Mouse (Mus musculus) gonadal fat pad, adult 2 months (tissue): ENCODE measurements at regions not wholly inside any gene's neighbourhood (a gene's known extent, or its start where the extent isn't known, plus 50 kb on each side); places are given as distances from the start of the nearest gene placed in this dataset.
"Not testable (repeated sequence)": the region's sequence is repeated elsewhere in the genome, so short reads cannot be mapped to it uniquely, and the experiment has no call there.

Source experiments
- DNase-seq: peaks from one replicate; pipeline ENCODE4 v3.0.0-alpha.2; 2012; ENCODE audit warnings: low read depth

- no peak for DNase-seq
Measured at GRCm38 (mm10) chr1:157755015-157755649, 248.6 kb downstream of the Sec16b start.

GRCm38 (mm10) chr1:157756977-157757376 lies 250.4 kb downstream of the Sec16b start:
- DNase-seq: no peak

GRCm38 (mm10) chr1:157758337-157758736 lies 251.8 kb downstream of the Sec16b start:
- DNase-seq: no peak

GRCm38 (mm10) chr1:157768201-157768600 lies 261.7 kb downstream of the Sec16b start:
- no peak for DNase-seq

GRCm38 (mm10) chr1:157797711-157798110 lies 291.2 kb downstream of the Sec16b start:
- DNase-seq: no peak

- DNase-seq: no peak
Measured at GRCm38 (mm10) chr1:157798561-157799553, 292.3 kb downstream of the Sec16b start.

GRCm38 (mm10) chr1:157801151-157801550 lies 294.6 kb downstream of the Sec16b start:
- no peak for DNase-seq

GRCm38 (mm10) chr1:157804229-157804628 lies 297.7 kb downstream of the Sec16b start:
- no peak for DNase-seq

GRCm38 (mm10) chr1:157806296-157806695 lies 299.8 kb downstream of the Sec16b start:
- no peak for DNase-seq

GRCm38 (mm10) chr1:157809674-157810471 lies 303.3 kb downstream of the Sec16b start:
- DNase-seq: no peak

GRCm38 (mm10) chr1:157810657-157811056 lies 304.1 kb downstream of the Sec16b start:
- DNase-seq: no peak

- no peak for DNase-seq
Measured at GRCm38 (mm10) chr1:157827966-157828365, 321.4 kb downstream of the Sec16b start.

GRCm38 (mm10) chr1:157831511-157831910 lies 325.0 kb downstream of the Sec16b start:
- no peak for DNase-seq

GRCm38 (mm10) chr1:157872775-157873174 lies 366.2 kb downstream of the Sec16b start:
- DNase-seq: no peak

GRCm38 (mm10) chr1:157875006-157875405 lies 368.5 kb downstream of the Sec16b start:
- DNase-seq: no peak

GRCm38 (mm10) chr1:157877117-157877516 lies 370.6 kb downstream of the Sec16b start:
- DNase-seq: not testable (repeated sequence)

- no peak for DNase-seq
Measured at GRCm38 (mm10) chr1:157887146-157887545, 380.6 kb downstream of the Sec16b start.

- DNase-seq: no peak
Measured at GRCm38 (mm10) chr1:157888573-157888972, 382.0 kb downstream of the Sec16b start.

GRCm38 (mm10) chr1:157906168-157906567 lies 399.6 kb downstream of the Sec16b start:
- no peak for DNase-seq

GRCm38 (mm10) chr1:157937800-157938348 lies 418.3 kb downstream of the Brinp2 start:
- no peak for DNase-seq

- no peak for DNase-seq
Measured at GRCm38 (mm10) chr1:157939516-157939915, 416.6 kb downstream of the Brinp2 start.

- no peak for DNase-seq
Measured at GRCm38 (mm10) chr1:157940331-157940758, 415.8 kb downstream of the Brinp2 start.
